Mouse (Mus musculus) spleen, adult 2 months (tissue): Measurements from ENCODE around the gene Sgpl1.

ENCODE experiments used
- CTCF ChIP-seq: fragments of 200-500 bp; IDR thresholded peaks from 2 replicates; pipeline ENCODE4 v1.5.1; 2011; ENCODE audit warnings: mild to moderate bottlenecking, inconsistent platforms; ENCODE audit not compliant: insufficient read depth, insufficient read length, insufficient replicate concordance; ENCODE audit errors: extremely low read depth
- POLR2A ChIP-seq: fragments of 200-500 bp; IDR thresholded peaks from 2 replicates; pipeline ENCODE4 v1.6.1; 2011; ENCODE audit warnings: low read depth, low read length, inconsistent platforms

DNA sequence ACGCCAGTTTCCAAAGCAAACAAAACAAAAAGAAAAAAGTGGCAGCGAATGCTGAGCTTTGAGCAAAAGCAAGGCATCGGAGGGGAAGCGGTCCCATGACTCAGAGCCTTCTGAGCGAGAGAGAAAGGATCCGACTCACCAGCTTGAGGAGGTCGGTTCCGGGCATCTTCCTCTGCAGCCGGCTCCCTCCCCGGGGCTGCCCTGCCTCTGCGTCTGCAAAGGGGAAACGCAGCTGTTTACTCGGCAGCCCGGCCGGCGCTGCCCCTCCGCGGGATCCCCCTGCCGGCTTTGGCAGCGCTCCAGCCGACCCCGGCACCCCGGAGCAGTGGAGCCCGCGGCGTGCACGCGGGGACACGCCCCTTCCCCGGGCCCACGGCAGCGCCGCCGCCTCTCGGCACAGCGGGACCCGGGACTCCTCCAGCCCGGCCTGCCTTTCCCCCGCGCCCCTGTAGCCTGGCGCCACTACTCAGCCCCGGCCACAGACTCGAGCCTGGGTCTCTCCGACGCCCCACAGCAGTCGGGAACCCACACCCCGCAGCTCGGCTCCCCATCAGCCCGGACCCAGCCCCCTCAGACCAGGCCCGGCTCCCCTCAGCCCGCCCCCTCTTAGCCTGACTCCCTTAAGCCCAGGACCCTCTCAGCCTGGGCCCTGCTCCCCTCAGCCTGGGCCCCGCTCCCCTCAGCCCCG, 1.2 kb downstream of the Sgpl1 start:
- TF ChIP-seq CTCF (no peak), POLR2A (no peak)
